Mouse (Mus musculus): ENCODE data around the gene Capn15. TPM values are rescaled to one million over a fixed set of nuclear protein-coding genes. Genes with fewer than 3 reads are reported as not detected.
A peak's percentile ranks its signal among the peaks of the same experiment; 100 is the strongest.

The Capn15 gene
- polyA plus RNA-seq, 1 experiment from 2014 or later, result 21.5 TPM

DNA sequence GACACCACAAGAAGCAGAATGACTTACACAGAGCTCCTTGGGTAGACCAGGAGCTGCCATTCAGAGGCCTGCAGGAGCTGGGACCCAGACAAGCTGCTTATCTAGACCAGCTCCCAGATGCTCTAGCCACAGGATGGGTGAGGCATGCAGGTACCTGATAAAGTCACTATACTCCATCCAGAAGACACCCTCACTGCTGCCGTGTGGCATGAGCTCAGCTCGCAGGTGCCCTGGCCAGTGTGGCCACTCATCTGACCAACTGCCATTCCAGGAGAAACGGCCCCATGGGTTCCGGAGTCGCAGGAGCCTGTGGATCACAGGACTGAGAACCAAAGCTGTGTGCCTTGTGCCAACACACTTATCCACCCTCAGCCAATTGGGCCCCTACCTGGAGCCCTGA, 24.0 kb downstream of the Capn15 start:
- Histone ChIP-seq H3K9me3 (ENCODE audit: control insufficient read depth, low read length) (no peaks in the 10 kb centered on the region), H3K4me2 (no peak overlapping the region), H3K27ac (ENCODE audit: low read depth, low read length) (no peak overlapping the region), H3K4me3 (ENCODE audit: low read depth, low read length) (no peak overlapping the region), H3K4me1 (ENCODE audit: control insufficient read depth, insufficient read depth, low read length) (no peaks in the 10 kb centered on the region), H3K36me3 (ENCODE audit: control insufficient read depth, insufficient read depth, low read length) (no peaks in the 10 kb centered on the region; the same call in 1 of the 2 replicates), H3K27me3 (ENCODE audit: control insufficient read depth, insufficient read depth, low read length) (no peaks in the 10 kb centered on the region), H3K9ac (ENCODE audit: low read length) (no peak overlapping the region)
- 94% methylated on average over 5 of the region's 5 CpGs for WGBS
- no peak for ATAC-seq (ENCODE audit: low FRiP score)
- peak; percentile 57 for DNase-seq (ENCODE audit: low spot score, missing footprints)

GRCm38 (mm10) chr17:25959630-25960467, 25.7 kb downstream of the Capn15 start:
- H3K27ac ChIP-seq (ENCODE audit: low read depth, low read length), result no peak overlapping the region
- H3K36me3 ChIP-seq (ENCODE audit: control insufficient read depth, insufficient read depth, low read length), result no peaks in the 10 kb centered on the region; the same call in 1 of the 2 replicates
- H3K4me3 ChIP-seq (ENCODE audit: low read depth, low read length), result no peak overlapping the region
- H3K9me3 ChIP-seq (ENCODE audit: control insufficient read depth, low read length), result no peaks in the 10 kb centered on the region
- peak; percentile 47 for DNase-seq (ENCODE audit: low spot score, missing footprints)
- H3K4me1 ChIP-seq (ENCODE audit: control insufficient read depth, insufficient read depth, low read length), result no peaks in the 10 kb centered on the region
- no peaks in the 10 kb centered on the region for H3K27me3 ChIP-seq (ENCODE audit: control insufficient read depth, insufficient read depth, low read length)
- WGBS, result 91% methylated on average over 23 of the region's 23 CpGs
- H3K4me2 ChIP-seq, result no peak overlapping the region
- no peak for ATAC-seq (ENCODE audit: low FRiP score)
- H3K9ac ChIP-seq (ENCODE audit: low read length), result no peak overlapping the region

DNA sequence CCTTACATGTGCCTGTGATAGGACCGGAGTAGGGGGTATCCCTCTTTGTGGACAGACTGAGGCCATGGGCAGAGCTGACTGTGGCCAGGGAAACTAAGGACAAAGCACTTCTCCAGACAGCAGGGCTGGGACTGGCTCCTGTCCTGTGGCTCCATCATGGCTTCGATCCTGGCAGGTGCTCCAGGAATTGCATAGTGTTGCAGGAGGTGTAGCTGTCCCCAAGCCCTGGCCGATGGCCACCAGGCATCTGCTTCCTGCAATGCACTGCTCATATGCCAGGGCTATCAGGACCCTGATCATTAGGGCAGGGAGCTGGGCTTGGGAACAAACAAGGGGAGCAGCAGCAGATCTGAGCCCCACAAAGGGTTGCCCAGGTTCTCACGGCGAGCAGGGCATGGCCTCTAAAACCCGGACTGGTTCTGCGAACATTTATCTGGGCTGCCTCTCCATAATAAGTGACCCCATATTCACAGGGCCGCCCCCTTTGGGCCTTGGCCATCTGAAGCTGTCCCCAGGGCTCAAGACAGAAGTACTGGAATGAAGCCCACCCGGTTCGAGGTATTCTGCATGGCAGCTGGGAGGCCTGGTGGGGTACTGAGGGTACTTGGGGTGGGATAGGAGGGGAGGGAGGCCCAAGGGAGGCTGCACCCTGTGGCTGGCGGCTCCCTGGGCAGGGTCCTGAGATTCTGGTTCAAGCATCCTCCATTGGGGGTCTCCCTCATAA, 26.7 kb downstream of the Capn15 start:
- H3K36me3 ChIP-seq (ENCODE audit: control insufficient read depth, insufficient read depth, low read length), result no peaks in the 10 kb centered on the region; the same call in 1 of the 2 replicates

GRCm38 (mm10) chr17:25957586-25958051, 28.0 kb downstream of the Capn15 start:
- Histone ChIP-seq H3K4me3 (ENCODE audit: low read depth, low read length) (no peak overlapping the region), H3K9ac (ENCODE audit: low read length) (no peak overlapping the region), H3K9me3 (ENCODE audit: control insufficient read depth, low read length) (no peaks in the 10 kb centered on the region), H3K4me2 (no peak overlapping the region), H3K27me3 (ENCODE audit: control insufficient read depth, insufficient read depth, low read length) (peaks cover 9% of the 10 kb centered on the region), H3K27ac (ENCODE audit: low read depth, low read length) (no peak overlapping the region), H3K4me1 (ENCODE audit: control insufficient read depth, insufficient read depth, low read length) (no peaks in the 10 kb centered on the region), H3K36me3 (ENCODE audit: control insufficient read depth, insufficient read depth, low read length) (no peaks in the 10 kb centered on the region; the same call in 1 of the 2 replicates)
- no peak for ATAC-seq (ENCODE audit: low FRiP score)
- no peak for DNase-seq (ENCODE audit: low spot score, missing footprints)
- WGBS, result 85% methylated on average over 14 of the region's 14 CpGs

More for the DNA sequence above, 26.7 kb downstream of the Capn15 start:
- Histone ChIP-seq H3K9me3 (ENCODE audit: control insufficient read depth, low read length) (no peaks in the 10 kb centered on the region), H3K27ac (ENCODE audit: low read depth, low read length) (no peak overlapping the region), H3K27me3 (ENCODE audit: control insufficient read depth, insufficient read depth, low read length) (no peaks in the 10 kb centered on the region), H3K9ac (ENCODE audit: low read length) (no peak overlapping the region), H3K4me2 (no peak overlapping the region), H3K4me3 (ENCODE audit: low read depth, low read length) (no peak overlapping the region), H3K4me1 (ENCODE audit: control insufficient read depth, insufficient read depth, low read length) (no peaks in the 10 kb centered on the region)
- DNase-seq (ENCODE audit: low spot score, missing footprints), result peak; percentile 41
- ATAC-seq (ENCODE audit: low FRiP score), result no peak
- 96% methylated on average over 11 of the region's 11 CpGs for WGBS

DNA sequence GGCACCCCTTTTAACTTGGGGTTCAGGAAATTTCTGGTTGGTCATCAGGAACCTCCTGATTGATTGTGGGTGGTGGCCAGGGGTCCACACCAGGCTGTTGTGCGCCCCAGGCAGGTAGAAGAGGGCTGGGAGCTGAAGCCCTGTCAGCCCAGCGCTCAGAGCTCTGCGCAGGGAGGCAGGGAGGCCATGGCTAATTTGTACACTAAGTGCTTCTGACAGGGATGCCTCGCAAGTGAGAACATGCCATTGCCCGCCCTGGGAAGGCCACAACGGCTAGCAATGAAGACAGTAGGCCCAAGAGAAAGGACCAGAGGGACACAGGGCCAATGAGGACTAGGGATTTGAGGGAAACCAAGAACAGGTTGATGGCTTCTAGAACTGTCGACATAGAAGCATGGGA, 29.0 kb downstream of the Capn15 start:
- H3K9ac ChIP-seq (ENCODE audit: low read length), result no peak overlapping the region
- no peak overlapping the region for H3K4me3 ChIP-seq (ENCODE audit: low read depth, low read length)
- peaks cover 3% of the 10 kb centered on the region; the same call in 1 of the 2 replicates for H3K4me1 ChIP-seq (ENCODE audit: control insufficient read depth, insufficient read depth, low read length)
- peaks cover 19% of the 10 kb centered on the region for H3K27me3 ChIP-seq (ENCODE audit: control insufficient read depth, insufficient read depth, low read length)
- H3K27ac ChIP-seq (ENCODE audit: low read depth, low read length), result no peak overlapping the region
- no peak overlapping the region for H3K4me2 ChIP-seq
- no peaks in the 10 kb centered on the region for H3K9me3 ChIP-seq (ENCODE audit: control insufficient read depth, low read length)
- ATAC-seq (ENCODE audit: low FRiP score) (no peak), DNase-seq (ENCODE audit: low spot score, missing footprints) (no peak)
- 80% methylated on average over 7 of the region's 7 CpGs for WGBS
- no peaks in the 10 kb centered on the region; the same call in 1 of the 2 replicates for H3K36me3 ChIP-seq (ENCODE audit: control insufficient read depth, insufficient read depth, low read length)

DNA sequence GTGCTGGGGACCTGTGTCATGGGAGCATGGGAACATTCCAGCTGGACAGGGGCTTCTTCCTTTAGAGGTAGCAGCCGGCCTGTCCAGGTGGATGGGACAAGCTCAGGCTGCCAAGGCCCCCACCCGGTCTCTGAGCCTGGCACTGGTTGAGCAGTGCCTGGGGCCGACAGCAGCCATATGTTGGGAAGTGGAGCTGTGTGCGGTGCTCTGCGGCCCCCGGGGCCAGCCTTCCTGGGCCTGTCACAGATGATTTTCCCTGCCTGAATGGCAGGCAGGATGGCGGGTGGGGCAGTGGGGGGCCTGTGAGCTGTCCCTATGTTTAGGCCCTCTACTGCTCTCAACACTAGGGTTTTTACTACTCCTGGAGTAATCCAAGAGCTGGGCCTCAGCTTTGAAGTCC, 29.4 kb downstream of the Capn15 start:
- no peaks in the 10 kb centered on the region; the same call in 1 of the 2 replicates for H3K36me3 ChIP-seq (ENCODE audit: control insufficient read depth, insufficient read depth, low read length)
- ATAC-seq (ENCODE audit: low FRiP score) (no peak), DNase-seq (ENCODE audit: low spot score, missing footprints) (no peak)
- WGBS, result 82% methylated on average over 7 of the region's 7 CpGs
- no peaks in the 10 kb centered on the region for H3K9me3 ChIP-seq (ENCODE audit: control insufficient read depth, low read length)
- H3K4me2 ChIP-seq, result no peak overlapping the region
- H3K4me1 ChIP-seq (ENCODE audit: control insufficient read depth, insufficient read depth, low read length), result peaks cover 5% of the 10 kb centered on the region; the same call in 1 of the 2 replicates
- no peak overlapping the region for H3K9ac ChIP-seq (ENCODE audit: low read length)
- no peak overlapping the region for H3K4me3 ChIP-seq (ENCODE audit: low read depth, low read length)
- H3K27ac ChIP-seq (ENCODE audit: low read depth, low read length), result no peak overlapping the region
- peaks cover 24% of the 10 kb centered on the region for H3K27me3 ChIP-seq (ENCODE audit: control insufficient read depth, insufficient read depth, low read length)

DNA sequence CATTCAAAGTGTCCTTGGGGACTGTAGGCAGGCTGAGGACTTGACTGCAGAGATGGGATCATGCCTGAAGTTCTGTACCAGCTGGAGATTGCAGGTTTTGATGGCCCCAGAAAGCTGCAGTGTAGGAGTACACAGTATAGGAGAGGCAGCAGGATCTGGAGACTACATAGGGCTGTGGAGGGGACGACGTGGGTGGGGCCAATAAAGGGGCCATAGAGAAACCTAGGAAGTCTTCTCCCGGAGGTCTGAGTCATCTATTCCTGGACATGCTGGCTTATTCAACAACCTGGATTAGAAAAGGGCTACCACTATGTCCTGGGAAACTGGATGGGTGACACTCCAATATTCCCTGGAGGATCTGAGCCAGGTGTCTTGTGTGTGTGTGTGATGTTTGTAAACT, 29.9 kb downstream of the Capn15 start:
- Histone ChIP-seq H3K9ac (ENCODE audit: low read length) (no peak overlapping the region), H3K36me3 (ENCODE audit: control insufficient read depth, insufficient read depth, low read length) (no peaks in the 10 kb centered on the region; the same call in 1 of the 2 replicates), H3K9me3 (ENCODE audit: control insufficient read depth, low read length) (no peaks in the 10 kb centered on the region), H3K4me3 (ENCODE audit: low read depth, low read length) (no peak overlapping the region), H3K4me2 (no peak overlapping the region), H3K27ac (ENCODE audit: low read depth, low read length) (no peak overlapping the region), H3K4me1 (ENCODE audit: control insufficient read depth, insufficient read depth, low read length) (peaks cover 5% of the 10 kb centered on the region; the same call in 1 of the 2 replicates), H3K27me3 (ENCODE audit: control insufficient read depth, insufficient read depth, low read length) (peaks cover 28% of the 10 kb centered on the region)
- 73% methylated on average over 3 of the region's 3 CpGs for WGBS
- ATAC-seq (ENCODE audit: low FRiP score) (no peak), DNase-seq (ENCODE audit: low spot score, missing footprints) (peak; percentile 72)

DNA sequence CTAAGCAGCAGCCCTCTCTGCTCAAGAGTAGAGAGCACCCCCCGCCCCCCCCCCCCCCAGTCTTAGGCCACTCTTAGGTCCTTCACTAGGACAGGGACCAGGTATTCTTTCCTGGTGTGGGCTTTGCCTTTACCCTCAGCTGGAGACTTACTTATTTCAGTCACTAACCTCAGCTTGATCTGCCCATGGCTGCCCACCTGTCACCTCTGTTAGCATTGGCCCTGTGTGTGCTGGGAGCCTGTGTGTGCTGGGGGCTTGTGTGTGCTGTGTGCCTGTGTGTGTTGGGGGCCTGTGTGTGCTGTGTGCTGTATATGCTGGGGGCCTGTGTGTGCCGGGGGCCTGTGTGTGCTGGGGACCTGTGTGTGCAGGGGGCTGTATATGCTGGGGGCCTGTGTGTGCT, 30.9 kb downstream of the Capn15 start:
- WGBS, result 74% methylated on average over 2 of the region's 2 CpGs
- Histone ChIP-seq H3K4me2 (no peak overlapping the region), H3K27ac (ENCODE audit: low read depth, low read length) (no peak overlapping the region), H3K4me1 (ENCODE audit: control insufficient read depth, insufficient read depth, low read length) (peaks cover 5% of the 10 kb centered on the region; the same call in 1 of the 2 replicates), H3K9ac (ENCODE audit: low read length) (no peak overlapping the region), H3K36me3 (ENCODE audit: control insufficient read depth, insufficient read depth, low read length) (no peaks in the 10 kb centered on the region), H3K9me3 (ENCODE audit: control insufficient read depth, low read length) (no peaks in the 10 kb centered on the region), H3K27me3 (ENCODE audit: control insufficient read depth, insufficient read depth, low read length) (peaks cover 37% of the 10 kb centered on the region), H3K4me3 (ENCODE audit: low read depth, low read length) (no peak overlapping the region)
- DNase-seq (ENCODE audit: low spot score, missing footprints) (peak; percentile 66), ATAC-seq (ENCODE audit: low FRiP score) (no peak)

DNA sequence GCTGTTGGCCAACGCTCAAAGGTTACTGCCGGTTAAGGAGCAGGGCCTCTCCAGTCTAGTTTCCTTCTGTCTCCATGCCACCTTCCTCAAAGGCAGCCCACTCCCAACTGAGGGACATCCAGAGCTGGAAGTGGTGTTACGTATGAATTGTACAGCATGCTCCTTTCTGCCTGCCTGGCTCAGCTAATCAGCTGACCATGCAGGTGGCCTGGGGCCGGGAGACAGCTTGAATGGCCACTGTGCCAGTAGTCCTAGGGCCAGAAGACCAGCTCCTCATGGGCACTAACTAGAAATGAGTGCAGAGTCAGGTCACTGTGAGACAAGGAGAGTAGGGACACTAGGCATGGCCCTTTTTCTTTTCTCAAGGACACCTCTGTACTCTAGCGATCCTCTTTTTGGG, 32.4 kb downstream of the Capn15 start:
- Histone ChIP-seq H3K9me3 (ENCODE audit: control insufficient read depth, low read length) (no peaks in the 10 kb centered on the region), H3K27ac (ENCODE audit: low read depth, low read length) (no peak overlapping the region), H3K9ac (ENCODE audit: low read length) (no peak overlapping the region), H3K4me1 (ENCODE audit: control insufficient read depth, insufficient read depth, low read length) (peaks cover 5% of the 10 kb centered on the region; the same call in 1 of the 2 replicates), H3K27me3 (ENCODE audit: control insufficient read depth, insufficient read depth, low read length) (peaks cover 37% of the 10 kb centered on the region), H3K4me2 (no peak overlapping the region), H3K4me3 (ENCODE audit: low read depth, low read length) (no peak overlapping the region), H3K36me3 (ENCODE audit: control insufficient read depth, insufficient read depth, low read length) (no peaks in the 10 kb centered on the region)
- DNase-seq (ENCODE audit: low spot score, missing footprints) (no peak), ATAC-seq (ENCODE audit: low FRiP score) (no peak)
- 81% methylated on average over 5 of the region's 5 CpGs for WGBS
